Mouse (Mus musculus) adrenal gland, adult 8-10 months (tissue): ENCODE measurements around the gene Olfr704. TPM values are rescaled to one million over a fixed set of nuclear protein-coding genes. Genes with fewer than 3 reads are reported as not detected.
A peak's percentile ranks its signal among the peaks of the same experiment; 100 is the strongest.
"Not testable (repeated sequence)": the region's sequence is repeated elsewhere in the genome, so short reads cannot be mapped to it uniquely, and the experiment has no call there.

Source experiments
- DNase-seq: peaks from one replicate; pipeline ENCODE4 v3.0.0; 2022
- total RNA-seq, 4 experiments: library from RNA; stranded (reverse); gene quantifications; 2 replicates each; pipeline ENCODE4 v1.2.4; 2022

Gene Olfr704
- not detected for total RNA-seq

DNA sequence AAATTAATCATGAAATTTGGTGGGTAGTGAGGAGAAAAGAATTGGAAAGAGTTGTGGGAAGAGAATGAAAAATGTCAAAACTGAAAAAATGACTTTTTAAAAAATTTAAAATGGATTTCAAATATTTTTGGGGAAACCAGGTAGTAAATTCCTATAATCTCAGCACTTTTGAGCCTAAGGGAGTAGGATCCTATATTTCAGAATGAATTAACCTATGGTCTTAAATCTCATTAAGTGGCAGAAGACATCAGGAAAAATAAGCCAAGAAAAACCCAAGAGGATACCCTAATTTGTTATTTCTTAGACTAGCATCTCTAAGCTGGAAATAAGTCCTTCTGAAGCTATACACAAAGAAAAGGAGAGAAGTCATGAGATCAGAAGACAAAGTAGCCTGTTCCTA, at the start of gene Olfr704:
Gene Olfr704, plus strand, starts transcription at position 301 of the 400 bp plus-strand sequence.
- DNase-seq: no peak

DNA sequence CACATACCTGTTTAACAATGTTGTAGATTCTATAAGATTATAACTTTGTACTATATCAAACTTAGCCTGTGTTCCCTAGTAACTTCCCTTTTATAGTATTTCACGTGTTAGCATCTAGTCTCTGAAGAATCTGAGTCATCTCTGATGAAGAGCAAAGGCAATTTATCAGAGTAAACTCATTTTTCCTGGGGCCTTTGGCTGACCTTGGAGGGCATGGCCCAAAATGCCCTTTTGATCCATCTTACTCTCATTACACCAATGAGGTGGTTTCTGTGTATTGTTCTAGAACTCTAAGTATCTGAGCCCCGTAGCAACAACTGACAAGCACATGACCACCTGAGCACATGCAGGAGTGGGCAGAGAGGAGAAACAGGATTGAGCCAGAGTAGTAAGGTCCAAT, 49.2 kb upstream of the Olfr704 start, which contains the start of gene Olfr701:
Gene Olfr701, plus strand, starts transcription at position 301 of the 400 bp plus-strand sequence.
- DNase-seq: peak; percentile 1

GRCm38 (mm10) chr7:106815775-106816174, 47.2 kb upstream of the Olfr704 start:
- no peak for DNase-seq

- no peak for DNase-seq
These were observed 44.6 kb upstream of the Olfr704 start for GRCm38 (mm10) chr7:106818414-106818813.

DNA sequence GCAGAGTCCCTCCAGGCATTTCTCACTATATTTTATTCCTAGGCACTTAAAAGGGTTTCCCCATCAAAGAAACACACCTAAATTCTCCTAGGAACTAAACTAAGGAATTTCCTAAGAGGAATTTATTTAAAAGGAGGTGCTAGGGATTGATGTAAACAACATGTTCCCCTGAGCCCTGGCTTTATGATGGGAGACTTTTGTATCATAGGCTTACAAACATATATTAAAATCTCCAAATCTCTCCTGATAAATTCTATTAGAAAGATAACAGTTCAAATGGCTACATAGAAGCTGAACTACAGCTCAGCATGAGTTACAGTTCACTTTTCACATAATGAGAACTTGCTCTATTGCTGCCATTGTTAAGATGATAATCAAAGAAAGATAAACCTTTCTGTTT, 29.2 kb upstream of the Olfr704 start, which contains the start of gene Olfr702:
Gene Olfr702, minus strand, starts transcription at position 101 of the 400 bp plus-strand sequence.
- no peak for DNase-seq

- no peak for DNase-seq
These were observed 19.9 kb upstream of the Olfr704 start, which contains the start of gene Olfr703 for GRCm38 (mm10) chr7:106843060-106843459. Olfr703 (plus strand) TSS chr7:106843360.

DNA sequence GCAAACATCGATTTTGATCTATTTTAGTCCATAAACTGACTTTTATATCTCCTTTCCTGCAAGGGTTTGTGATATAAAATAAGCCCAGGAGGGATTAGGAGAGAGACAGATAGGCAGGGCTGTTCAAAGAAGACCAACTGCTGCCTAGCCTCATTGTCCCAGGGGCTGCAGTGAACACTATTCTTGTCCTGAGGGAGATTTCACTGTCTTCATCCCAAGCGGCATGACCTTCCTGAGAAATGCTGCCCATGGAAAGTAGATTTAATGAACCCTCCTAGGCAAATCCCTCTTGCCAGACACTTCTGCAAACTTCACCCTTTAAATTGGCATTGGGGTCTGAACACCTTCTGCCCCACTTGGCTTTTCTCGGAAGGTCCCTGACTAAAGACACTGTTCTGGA, 13.8 kb downstream of the Olfr704 start, which contains the start of gene Olfr705:
Gene Olfr705, minus strand, starts transcription at position 101 of the 400 bp plus-strand sequence.
- no peak for DNase-seq

DNA sequence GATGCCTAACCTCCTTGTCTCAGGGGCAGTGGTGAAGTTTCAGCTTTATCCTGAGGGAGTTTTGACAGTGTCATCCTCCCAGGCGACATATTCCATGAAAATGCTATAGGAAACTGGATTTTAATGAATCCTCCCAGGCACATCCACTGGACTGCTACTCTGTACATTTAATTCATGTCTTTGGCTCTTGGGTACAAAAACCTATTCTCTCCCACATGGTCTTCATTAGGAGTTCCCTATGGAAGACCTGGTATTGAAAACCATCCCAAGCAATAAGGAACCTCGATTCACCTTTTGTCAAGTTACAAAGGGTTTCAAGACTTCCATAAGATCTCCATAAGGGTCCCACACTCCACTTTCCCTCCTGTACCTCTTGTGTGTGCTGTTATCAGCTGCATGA, 25.1 kb downstream of the Olfr704 start, which contains the start of gene Olfr706:
Gene Olfr706, minus strand, starts transcription at position 101 of the 400 bp plus-strand sequence.
- DNase-seq: no peak

- not testable (repeated sequence) for DNase-seq
These were observed 38.2 kb downstream of the Olfr704 start, which contains the start of gene Olfr707 for GRCm38 (mm10) chr7:106901141-106901540. Olfr707 (minus strand) TSS chr7:106901241.

DNA sequence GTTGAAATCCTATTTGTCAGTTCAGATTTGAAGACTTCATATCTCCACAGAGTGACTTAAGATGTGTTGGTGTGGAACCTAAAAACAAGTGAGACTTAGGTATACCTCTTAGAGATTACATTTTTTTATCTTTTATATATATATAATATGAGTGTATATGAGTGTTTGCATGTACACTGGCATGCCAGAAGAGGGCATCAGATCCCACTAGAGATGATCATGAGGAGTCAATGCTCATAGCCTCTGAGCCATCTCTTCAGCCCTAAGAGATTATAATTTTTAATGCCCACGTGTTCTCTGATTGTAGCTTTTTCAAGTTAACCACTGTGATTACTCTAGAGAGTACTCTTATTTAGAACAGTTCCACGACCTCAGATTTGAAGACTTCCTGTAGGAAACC, 44.7 kb downstream of the Olfr704 start, which contains the start of gene Olfr1532-ps1:
Gene Olfr1532-ps1, plus strand, starts transcription at position 326 of the 400 bp plus-strand sequence.
- no peak for DNase-seq

Other genes with a start within 250 kb of the Olfr704 start
- gene Olfr693, start 182.6 kb upstream of the Olfr704 start, total RNA-seq: not detected
- not detected for gene Olfr694, start 171.4 kb upstream of the Olfr704 start, total RNA-seq
- gene Olfr695, start 146.8 kb upstream of the Olfr704 start, total RNA-seq: not detected
- gene Olfr697, start 120.7 kb upstream of the Olfr704 start, total RNA-seq: not detected
- gene Olfr698, start 107.8 kb upstream of the Olfr704 start, total RNA-seq: not detected
- gene Olfr699, start 70.0 kb upstream of the Olfr704 start, total RNA-seq: not detected
- gene Olfr700, start 54.4 kb upstream of the Olfr704 start, total RNA-seq: not detected
- not detected for gene Olfr701, start 49.1 kb upstream of the Olfr704 start, total RNA-seq
- not detected for gene Olfr702, start 29.3 kb upstream of the Olfr704 start, total RNA-seq
- gene Olfr703, start 19.8 kb upstream of the Olfr704 start, total RNA-seq: not detected
- not detected for gene Olfr705, start 13.7 kb downstream of the Olfr704 start, total RNA-seq
- gene Olfr706, start 25.0 kb downstream of the Olfr704 start, total RNA-seq: not detected
- gene Olfr707, start 38.1 kb downstream of the Olfr704 start, total RNA-seq: not detected
- not detected for gene Olfr1532-ps1, start 44.8 kb downstream of the Olfr704 start, total RNA-seq
- not detected for gene Olfr709-ps1, start 69.0 kb downstream of the Olfr704 start, total RNA-seq
- gene Olfr710, start 85.1 kb downstream of the Olfr704 start, total RNA-seq: not detected
- gene Olfr6, start 100.8 kb downstream of the Olfr704 start, total RNA-seq: not detected
- gene Olfr711, start 112.3 kb downstream of the Olfr704 start, total RNA-seq: not detected
- gene Olfr2, start 142.9 kb downstream of the Olfr704 start, total RNA-seq: not detected
- not detected for gene Olfr713, start 168.0 kb downstream of the Olfr704 start, total RNA-seq
- not detected for gene Olfr714, start 207.8 kb downstream of the Olfr704 start, total RNA-seq
- gene Olfr17, start 230.0 kb downstream of the Olfr704 start, total RNA-seq: not detected
- gene Olfr715b, start 247.2 kb downstream of the Olfr704 start, total RNA-seq: not detected